Mouse (Mus musculus): ENCODE measurements around the gene Anp32b. TPM values are rescaled to one million over a fixed set of nuclear protein-coding genes. Genes with fewer than 3 reads are reported as not detected.

Anp32b gene
- 36.8 to 64.0 TPM (median 47.0 TPM) in 3 replicates for total RNA-seq (2017)

GRCm38 (mm10) chr4:46450519-46451131 lies at the start of gene Anp32b:
Anp32b (plus strand) TSS chr4:46450902.
- peak; percentile 60 for ATAC-seq (replicated peaks; ENCODE audit: insufficient number of reproducible peaks, low FRiP score, low TSS enrichment, poor library complexity, severe bottlenecking)

GRCm38 (mm10) chr4:46404042-46404795 lies 46.5 kb upstream of the Anp32b start:
- ATAC-seq (replicated peaks; ENCODE audit: insufficient number of reproducible peaks, low FRiP score, low TSS enrichment, poor library complexity, severe bottlenecking), result peak; percentile 59; the same call in 1 of the 2 replicates

GRCm38 (mm10) chr4:46406966-46407703 lies 43.6 kb upstream of the Anp32b start:
- ATAC-seq (replicated peaks; ENCODE audit: insufficient number of reproducible peaks, low FRiP score, low TSS enrichment, poor library complexity, severe bottlenecking), result no peak

GRCm38 (mm10) chr4:46410677-46411076 lies 40.0 kb upstream of the Anp32b start:
- ATAC-seq (replicated peaks; ENCODE audit: insufficient number of reproducible peaks, low FRiP score, low TSS enrichment, poor library complexity, severe bottlenecking), result no peak

GRCm38 (mm10) chr4:46411489-46411888 lies 39.2 kb upstream of the Anp32b start:
- peak; percentile 63 for ATAC-seq (replicated peaks; ENCODE audit: insufficient number of reproducible peaks, low FRiP score, low TSS enrichment, poor library complexity, severe bottlenecking)

GRCm38 (mm10) chr4:46412113-46412512 lies 38.6 kb upstream of the Anp32b start:
- no peak for ATAC-seq (replicated peaks; ENCODE audit: insufficient number of reproducible peaks, low FRiP score, low TSS enrichment, poor library complexity, severe bottlenecking)

GRCm38 (mm10) chr4:46413406-46413805 lies 37.3 kb upstream of the Anp32b start, which contains the start of gene Hemgn:
Hemgn (minus strand) TSS chr4:46413506.
- no peak for ATAC-seq (replicated peaks; ENCODE audit: insufficient number of reproducible peaks, low FRiP score, low TSS enrichment, poor library complexity, severe bottlenecking)

GRCm38 (mm10) chr4:46417491-46417890 lies 33.2 kb upstream of the Anp32b start:
- ATAC-seq (replicated peaks; ENCODE audit: insufficient number of reproducible peaks, low FRiP score, low TSS enrichment, poor library complexity, severe bottlenecking), result no peak

- no peak for ATAC-seq (replicated peaks; ENCODE audit: insufficient number of reproducible peaks, low FRiP score, low TSS enrichment, poor library complexity, severe bottlenecking)
These were observed 31.9 kb upstream of the Anp32b start for GRCm38 (mm10) chr4:46418851-46419250.

- ATAC-seq (replicated peaks; ENCODE audit: insufficient number of reproducible peaks, low FRiP score, low TSS enrichment, poor library complexity, severe bottlenecking), result peak; percentile 82
These were observed 28.1 kb upstream of the Anp32b start for GRCm38 (mm10) chr4:46422625-46423024.

- no peak for ATAC-seq (replicated peaks; ENCODE audit: insufficient number of reproducible peaks, low FRiP score, low TSS enrichment, poor library complexity, severe bottlenecking)
These were observed 21.7 kb upstream of the Anp32b start for GRCm38 (mm10) chr4:46428903-46429499.

GRCm38 (mm10) chr4:46432339-46433036 lies 18.2 kb upstream of the Anp32b start:
- no peak for ATAC-seq (replicated peaks; ENCODE audit: insufficient number of reproducible peaks, low FRiP score, low TSS enrichment, poor library complexity, severe bottlenecking)

- ATAC-seq (replicated peaks; ENCODE audit: insufficient number of reproducible peaks, low FRiP score, low TSS enrichment, poor library complexity, severe bottlenecking), result peak; percentile 92
These were observed 8.2 kb upstream of the Anp32b start for GRCm38 (mm10) chr4:46442501-46442900.

- ATAC-seq (replicated peaks; ENCODE audit: insufficient number of reproducible peaks, low FRiP score, low TSS enrichment, poor library complexity, severe bottlenecking), result no peak
These were observed 5.3 kb upstream of the Anp32b start for GRCm38 (mm10) chr4:46445237-46445945.

GRCm38 (mm10) chr4:46447461-46447860 lies 3.2 kb upstream of the Anp32b start:
- no peak for ATAC-seq (replicated peaks; ENCODE audit: insufficient number of reproducible peaks, low FRiP score, low TSS enrichment, poor library complexity, severe bottlenecking)

GRCm38 (mm10) chr4:46448886-46449285 lies 1.8 kb upstream of the Anp32b start:
- ATAC-seq (replicated peaks; ENCODE audit: insufficient number of reproducible peaks, low FRiP score, low TSS enrichment, poor library complexity, severe bottlenecking), result no peak

- no peak for ATAC-seq (replicated peaks; ENCODE audit: insufficient number of reproducible peaks, low FRiP score, low TSS enrichment, poor library complexity, severe bottlenecking)
These were observed 633 bp upstream of the Anp32b start for GRCm38 (mm10) chr4:46450020-46450518.

- no peak for ATAC-seq (replicated peaks; ENCODE audit: insufficient number of reproducible peaks, low FRiP score, low TSS enrichment, poor library complexity, severe bottlenecking)
These were observed 597 bp downstream of the Anp32b start for GRCm38 (mm10) chr4:46451240-46451757.

Data from monocyte, adult 5-6 weeks (primary cell).